Mouse (Mus musculus) lung, adult 2 months (tissue): Measurements from ENCODE around the gene Thsd4.

Experiments used
- CTCF ChIP-seq: fragments of 200-500 bp; IDR thresholded peaks from 2 replicates; pipeline ENCODE4 v1.5.1; 2011; ENCODE audit warnings: mild to moderate bottlenecking, low read length, control low read depth; ENCODE audit not compliant: insufficient read depth
- POLR2A ChIP-seq: fragments of 200-500 bp; IDR thresholded peaks from 2 replicates; pipeline ENCODE4 v1.6.1; 2011; ENCODE audit warnings: low read depth, mild to moderate bottlenecking, control low read depth, low read length, borderline replicate concordance; ENCODE audit errors: extremely low read depth

GRCm38 (mm10) chr9:60094211-60094610, 427.6 kb downstream of the Thsd4 start:
- TF ChIP-seq CTCF (no peak), POLR2A (no peak)
